Mouse (Mus musculus): ENCODE measurements around the gene Gm10188.

DNA sequence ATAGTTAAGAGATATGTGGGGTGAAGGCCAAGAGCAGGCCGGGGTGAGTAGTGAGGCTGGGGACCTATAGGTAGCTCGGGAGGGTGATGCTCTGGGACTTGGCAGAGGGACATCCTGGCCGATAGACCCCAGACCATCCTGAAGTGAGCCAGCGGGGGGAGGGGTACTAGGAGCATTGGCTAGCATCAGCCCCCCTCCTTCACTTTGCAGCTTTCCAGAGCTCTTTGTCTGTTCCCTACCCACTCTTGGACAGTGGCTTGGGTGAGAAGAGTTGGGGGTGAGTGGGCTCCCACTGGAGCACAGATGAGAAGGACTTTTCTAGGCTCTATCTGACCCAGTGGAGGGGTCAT is 28.1 kb downstream of the Gm10188 start:
- no peak for TF ChIP-seq POLR2A (IDR thresholded peaks at IDR 0.05; ENCODE audit: insufficient read depth, low read depth, low read length)
- TF ChIP-seq CTCF (IDR thresholded peaks at IDR 0.05), result no peak
- no peak for TF ChIP-seq EP300 (IDR thresholded peaks at IDR 0.05; ENCODE audit: insufficient read depth, low read depth, low read length)

Data from heart, adult 2 months (tissue).